Mouse (Mus musculus) midbrain, embryonic 10.5 days (tissue): Measurements from ENCODE around the gene Noto. TPM values are rescaled to one million over a fixed set of nuclear protein-coding genes. Genes with fewer than 3 reads are reported as not detected.

Experiments used
- DNase-seq: peaks from one replicate; pipeline ENCODE4 v3.0.0-alpha.2; 2017; ENCODE audit warnings: low spot score
- H3K27ac ChIP-seq: fragments of 300-500 bp; sonication (generic); replicated peaks from 2 replicates; pipeline ENCODE4 v1.5.1; 2016; ENCODE audit warnings: mild to moderate bottlenecking
- H3K27me3 ChIP-seq: fragments of 300-500 bp; sonication (generic); 2 replicates; pipeline ENCODE4 v1.6.1; 2016; ENCODE audit warnings: low read depth, mild to moderate bottlenecking; ENCODE audit not compliant: poor library complexity, severe bottlenecking
- H3K36me3 ChIP-seq: fragments of 300-500 bp; sonication (generic); 2 replicates; pipeline ENCODE4 v1.6.1; 2016; ENCODE audit warnings: mild to moderate bottlenecking, moderate library complexity
- H3K4me1 ChIP-seq: fragments of 300-500 bp; sonication (generic); 2 replicates; pipeline ENCODE4 v1.6.1; 2016
- H3K4me3 ChIP-seq: fragments of 300-500 bp; sonication (generic); 2 replicates; pipeline ENCODE4 v1.5.1; 2016; ENCODE audit warnings: mild to moderate bottlenecking, moderate library complexity
- H3K9me3 ChIP-seq: fragments of 300-500 bp; sonication (generic); replicated peaks from 2 replicates; pipeline ENCODE4 v1.6.1; 2016; ENCODE audit warnings: mild to moderate bottlenecking
- WGBS: fragments of 180-500 bp; shearing (Covaris S2); methylation state at CpG from one replicate; pipeline ENCODE4 v1.1.7; 2016; 5-methylcytosine and 5-hydroxymethylcytosine counted together
- polyA plus RNA-seq: library from polyadenylated mRNA; unstranded; fragments of >200 nt; fragmentation: Nextera tagmentation; extraction: Ambion mirVana; gene quantifications from 2 replicates; pipeline ENCODE4 v1.2.1, GENCODE M21; 2016

Noto gene
- not detected in 2 replicates for polyA plus RNA-seq

GRCm38 (mm10) chr6:85423836-85424379 is at the start of gene Noto:
Noto (plus strand) TSS chr6:85423886.
- peaks cover 8% of the 10 kb centered on the region for H3K4me1 ChIP-seq
- H3K36me3 ChIP-seq: no peaks in the 10 kb centered on the region
- H3K27me3 ChIP-seq: peaks cover 60% of the 10 kb centered on the region
- no peaks in the 10 kb centered on the region for H3K9me3 ChIP-seq
- WGBS: 14% methylated on average over 28 of the region's 28 CpGs
- H3K27ac ChIP-seq: no peak within 1 kb of the TSS
- peak within 1 kb of the TSS; percentile 28; the same call in 1 of the 2 replicates for H3K4me3 ChIP-seq
- DNase-seq: no peak

DNA sequence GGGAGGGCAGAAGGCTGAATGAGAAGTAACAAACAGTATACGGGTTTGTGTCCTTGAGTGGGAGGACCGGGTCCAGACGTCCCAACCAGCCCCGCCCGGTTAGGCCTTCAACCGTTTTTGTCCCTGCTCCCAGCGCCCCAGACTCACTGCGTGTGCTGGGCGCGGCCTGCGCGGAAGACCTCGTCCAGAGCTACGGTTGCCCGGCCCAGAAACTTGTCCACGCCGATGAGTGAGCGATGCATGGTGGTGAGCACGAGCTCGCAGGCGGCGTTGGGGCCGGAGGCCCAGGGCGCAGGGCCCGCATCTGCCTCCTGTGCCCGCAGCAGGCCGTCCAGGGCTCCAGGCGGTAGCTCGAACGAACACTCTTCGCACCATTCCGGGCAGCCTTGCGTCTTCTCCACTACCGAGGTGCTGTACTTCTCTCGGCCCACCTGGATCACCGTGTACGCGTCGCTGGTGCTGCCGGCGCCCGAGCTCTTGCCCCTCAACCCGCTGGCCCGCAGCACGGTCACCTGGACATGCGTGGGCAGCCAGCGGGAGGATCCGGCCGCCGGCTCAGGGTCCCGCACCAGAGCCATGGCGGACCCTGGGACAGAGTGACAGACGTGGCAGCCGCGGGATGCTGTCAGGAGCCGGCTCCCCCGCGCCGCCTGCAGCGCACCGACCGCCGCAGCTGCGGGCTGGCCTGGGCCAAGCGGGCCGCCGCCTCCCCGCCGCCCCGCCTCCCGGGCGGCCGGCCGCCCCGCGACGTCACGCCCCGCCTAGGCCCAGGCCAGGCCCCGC is 49.5 kb upstream of the Noto start, which contains the start of gene Rab11fip5:
Gene Rab11fip5, minus strand, starts transcription at position 684 of the 783 bp plus-strand sequence.
- H3K27ac ChIP-seq: peak within 1 kb of the TSS; percentile 82
- peaks cover 71% of the 10 kb centered on the region for H3K27me3 ChIP-seq

GRCm38 (mm10) chr6:85374734-85375114 is 49.0 kb upstream of the Noto start:
- no peaks in the 10 kb centered on the region for H3K9me3 ChIP-seq
- H3K27ac ChIP-seq: peak overlapping the region; percentile 79
- H3K36me3 ChIP-seq: no peaks in the 10 kb centered on the region
- H3K4me1 ChIP-seq: peaks cover 20% of the 10 kb centered on the region
- peak; percentile 97 for DNase-seq
- peak overlapping the region; percentile 86 for H3K4me3 ChIP-seq
- under 1% methylated on average over 19 of the region's 19 CpGs for WGBS
- H3K27me3 ChIP-seq: peaks cover 71% of the 10 kb centered on the region

More for the DNA sequence above, 49.5 kb upstream of the Noto start, which contains the start of gene Rab11fip5:
- peaks cover 20% of the 10 kb centered on the region for H3K4me1 ChIP-seq
- no peaks in the 10 kb centered on the region for H3K9me3 ChIP-seq
- peak within 1 kb of the TSS; percentile 86 for H3K4me3 ChIP-seq
- H3K36me3 ChIP-seq: no peaks in the 10 kb centered on the region
- WGBS: 2% methylated on average over 80 of the region's 80 CpGs
- DNase-seq: no peak

GRCm38 (mm10) chr6:85377066-85377734 is 46.5 kb upstream of the Noto start:
- H3K27me3 ChIP-seq: peaks cover 61% of the 10 kb centered on the region
- no peak overlapping the region for H3K27ac ChIP-seq
- peaks cover 37% of the 10 kb centered on the region for H3K4me1 ChIP-seq
- no peaks in the 10 kb centered on the region for H3K9me3 ChIP-seq
- H3K36me3 ChIP-seq: no peaks in the 10 kb centered on the region
- no peak for DNase-seq
- H3K4me3 ChIP-seq: no peak overlapping the region
- WGBS: 77% methylated on average over 4 of the region's 4 CpGs

DNA sequence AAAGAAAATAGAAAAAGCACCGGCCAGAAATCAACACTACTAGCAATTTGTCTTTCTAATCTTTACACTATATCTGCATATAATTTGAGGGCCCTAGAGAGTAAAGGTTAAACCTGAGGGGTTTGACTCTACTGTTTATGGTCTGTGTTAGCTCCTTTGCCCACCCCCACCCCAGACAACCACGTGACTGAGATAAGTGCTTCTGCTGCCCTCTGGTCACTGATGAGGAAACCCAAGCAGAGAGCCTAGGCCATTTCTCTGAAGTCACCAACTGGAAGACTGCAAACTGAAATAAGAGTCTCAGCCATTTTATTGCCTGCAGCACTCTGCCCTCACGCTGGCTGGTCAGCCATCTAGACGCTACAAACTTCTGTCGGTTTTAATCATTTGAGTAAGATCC is 45.8 kb upstream of the Noto start:
- DNase-seq: no peak
- Histone ChIP-seq H3K9me3 (no peaks in the 10 kb centered on the region), H3K27me3 (peaks cover 54% of the 10 kb centered on the region), H3K36me3 (no peaks in the 10 kb centered on the region), H3K4me1 (peaks cover 37% of the 10 kb centered on the region), H3K27ac (no peak overlapping the region), H3K4me3 (no peak overlapping the region)
- WGBS: 63% methylated on average over 5 of the region's 5 CpGs

DNA sequence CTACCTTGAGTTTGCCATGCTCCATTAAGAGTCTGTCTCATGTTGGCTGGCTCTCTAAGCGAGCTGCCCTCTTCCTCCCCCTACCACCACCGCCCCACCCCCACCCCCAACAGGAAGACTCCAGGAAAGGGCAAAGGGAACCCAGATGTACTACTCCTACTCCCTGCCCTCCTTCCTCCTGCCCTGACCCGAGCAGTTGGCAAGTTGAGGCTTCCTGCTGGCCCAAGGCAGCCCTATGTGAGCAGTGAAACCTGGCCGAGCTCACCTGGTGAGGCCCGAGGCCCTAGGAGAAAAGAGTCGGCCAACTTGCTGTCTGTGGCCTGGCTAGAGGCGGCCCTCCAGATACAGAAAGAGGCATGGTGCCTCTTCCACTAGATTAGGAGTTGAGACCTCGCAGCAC is 45.1 kb upstream of the Noto start:
- H3K36me3 ChIP-seq: no peaks in the 10 kb centered on the region
- no peak for DNase-seq
- H3K4me1 ChIP-seq: peaks cover 33% of the 10 kb centered on the region
- no peak overlapping the region for H3K27ac ChIP-seq
- H3K4me3 ChIP-seq: no peak overlapping the region
- peaks cover 47% of the 10 kb centered on the region for H3K27me3 ChIP-seq
- 52% methylated on average over 8 of the region's 8 CpGs for WGBS
- H3K9me3 ChIP-seq: no peaks in the 10 kb centered on the region

GRCm38 (mm10) chr6:85380201-85380900 is 43.3 kb upstream of the Noto start:
- Histone ChIP-seq H3K4me3 (peak overlapping the region; percentile 38), H3K27ac (peak overlapping the region; percentile 86), H3K9me3 (0 out of 2 replicates have a peak, but pooled peaks cover 4% of the 10 kb centered on the region), H3K36me3 (no peaks in the 10 kb centered on the region), H3K4me1 (peaks cover 20% of the 10 kb centered on the region), H3K27me3 (peaks cover 39% of the 10 kb centered on the region)
- whole genome bisulfite sequencing: 30% methylated on average over 10 of the region's 10 CpGs
- DNase-seq: peak; percentile 90

DNA sequence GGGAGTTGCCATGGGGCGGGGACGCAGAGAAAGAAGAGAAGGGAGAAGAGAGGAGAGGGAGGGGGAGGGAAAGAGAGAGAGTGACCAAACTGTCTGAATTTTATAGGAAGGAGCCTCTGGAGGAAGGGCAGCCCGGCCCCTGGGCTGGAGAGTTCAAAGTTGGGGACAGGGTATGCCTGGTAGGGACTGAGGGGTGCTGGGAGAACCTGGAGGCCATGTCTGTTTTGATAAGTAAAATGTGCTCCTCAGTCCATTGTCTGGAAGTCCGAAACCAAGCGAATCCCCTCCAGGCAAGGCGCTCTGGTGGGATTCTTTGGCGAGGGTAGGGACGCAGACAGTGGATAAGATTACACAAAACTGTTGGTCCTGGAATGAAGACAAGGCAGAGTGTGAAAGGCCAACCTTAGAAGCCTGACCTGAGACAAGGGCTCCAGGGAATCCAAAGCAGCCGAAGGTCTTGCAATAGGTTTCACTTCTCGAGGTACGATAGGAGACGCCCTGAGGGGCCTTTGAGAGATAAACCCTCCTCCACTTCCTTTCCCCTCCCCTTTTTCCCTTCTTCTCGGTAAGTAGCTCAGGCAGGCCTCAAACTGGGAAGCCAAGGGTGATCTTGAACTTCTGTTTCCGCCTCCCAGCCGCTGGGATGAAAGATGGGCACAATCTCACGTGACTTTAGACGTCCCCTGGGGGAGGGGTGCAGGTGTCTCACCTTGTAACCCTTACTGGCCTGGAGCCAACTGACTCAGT is 42.6 kb upstream of the Noto start:
- Histone ChIP-seq H3K27ac (peak overlapping the region; percentile 86), H3K4me3 (peak overlapping the region; percentile 38), H3K36me3 (no peaks in the 10 kb centered on the region), H3K4me1 (peaks cover 20% of the 10 kb centered on the region), H3K27me3 (peaks cover 38% of the 10 kb centered on the region), H3K9me3 (0 out of 2 replicates have a peak, but pooled peaks cover 4% of the 10 kb centered on the region)
- DNase-seq: no peak
- 14% methylated on average over 17 of the region's 17 CpGs for WGBS

DNA sequence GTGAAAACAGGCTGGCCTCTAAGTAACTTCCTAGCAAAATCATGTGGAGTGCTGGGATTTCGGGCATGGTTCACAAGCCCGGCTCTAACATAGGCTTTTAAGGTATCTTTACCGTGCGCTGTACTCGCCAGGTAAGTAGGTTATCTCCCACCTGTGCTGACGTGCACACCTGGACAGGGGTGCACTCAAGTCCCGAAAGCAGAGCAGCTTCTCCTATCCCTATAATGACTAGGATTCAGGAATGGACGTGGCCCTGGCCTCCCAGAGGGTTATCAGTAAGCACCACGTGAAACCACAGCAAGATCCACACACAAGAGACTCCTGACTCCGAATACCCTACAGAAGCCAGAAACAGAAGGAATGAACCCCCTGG is 42.1 kb upstream of the Noto start:
- 0 out of 2 replicates have a peak, but pooled peaks cover 4% of the 10 kb centered on the region for H3K9me3 ChIP-seq
- 80% methylated on average over 10 of the region's 10 CpGs for WGBS
- no peak for DNase-seq
- H3K36me3 ChIP-seq: no peaks in the 10 kb centered on the region
- H3K27ac ChIP-seq: peak overlapping the region; percentile 86; the same call in 1 of the 2 replicates
- H3K27me3 ChIP-seq: peaks cover 38% of the 10 kb centered on the region
- no peak overlapping the region for H3K4me3 ChIP-seq
- peaks cover 24% of the 10 kb centered on the region for H3K4me1 ChIP-seq

- Histone ChIP-seq H3K36me3 (no peaks in the 10 kb centered on the region), H3K4me3 (no peak overlapping the region), H3K4me1 (peaks cover 26% of the 10 kb centered on the region), H3K27ac (no peak overlapping the region), H3K9me3 (0 out of 2 replicates have a peak, but pooled peaks cover 4% of the 10 kb centered on the region), H3K27me3 (peaks cover 35% of the 10 kb centered on the region)
- no peak for DNase-seq
- 81% methylated on average over 2 of the region's 2 CpGs for WGBS
Measured at GRCm38 (mm10) chr6:85382791-85383190, 40.9 kb upstream of the Noto start.

- H3K27me3 ChIP-seq: peaks cover 18% of the 10 kb centered on the region
- peaks cover 6% of the 10 kb centered on the region for H3K4me1 ChIP-seq
- WGBS: 78% methylated on average over 5 of the region's 5 CpGs
- H3K36me3 ChIP-seq: no peaks in the 10 kb centered on the region
- DNase-seq: no peak
- H3K9me3 ChIP-seq: 0 out of 2 replicates have a peak, but pooled peaks cover 4% of the 10 kb centered on the region
- no peak overlapping the region for H3K27ac ChIP-seq
- no peak overlapping the region for H3K4me3 ChIP-seq
Measured at GRCm38 (mm10) chr6:85388608-85389007, 35.1 kb upstream of the Noto start.

DNA sequence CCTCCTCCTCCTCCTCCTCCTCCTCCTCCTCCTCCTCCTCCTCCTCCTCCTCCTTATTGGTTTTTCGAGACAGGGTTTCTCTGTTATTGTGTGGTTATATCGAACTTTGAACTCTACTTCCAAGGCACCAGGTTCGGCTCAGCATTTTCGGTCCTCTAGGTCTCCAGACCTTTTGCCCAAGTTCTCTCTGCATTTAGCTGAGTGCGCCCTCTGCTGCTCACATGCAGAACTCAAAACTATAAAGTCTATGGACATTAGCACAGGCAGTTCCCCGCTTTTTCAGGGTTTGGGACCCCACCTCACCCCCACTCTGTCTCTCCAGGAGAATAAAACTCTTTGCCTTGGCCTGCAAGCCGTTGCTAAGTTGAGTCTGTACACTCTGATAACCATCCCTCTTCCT is 31.9 kb upstream of the Noto start:
- Histone ChIP-seq H3K9me3 (no peaks in the 10 kb centered on the region), H3K4me3 (no peak overlapping the region), H3K4me1 (no peaks in the 10 kb centered on the region), H3K36me3 (no peaks in the 10 kb centered on the region), H3K27ac (no peak overlapping the region), H3K27me3 (peaks cover 4% of the 10 kb centered on the region)
- DNase-seq: peak; percentile 61
- WGBS: 31% methylated on average over 6 of the region's 7 CpGs
